Mouse (Mus musculus): ENCODE results near the gene Izumo4.

- TF ChIP-seq CTCF (IDR thresholded peaks at IDR 0.05), result no peak
- no peak for TF ChIP-seq EP300 (IDR thresholded peaks at IDR 0.05)
These were observed 5.2 kb upstream of the Izumo4 start for GRCm38 (mm10) chr10:80696502-80697392.

Data from lung, postnatal 0 days (tissue).